Mouse (Mus musculus) hindbrain, embryonic 13.5 days (tissue): ENCODE results near the gene Frs2. TPM values are rescaled to one million over a fixed set of nuclear protein-coding genes. Genes with fewer than 3 reads are reported as not detected.

ENCODE experiments used
- ATAC-seq: fragments of 200-750 bp; cut with Nextera tagmentation; 2 replicates; pipeline ENCODE4 v1.8.0; 2017; ENCODE audit warnings: moderate TSS enrichment; ENCODE audit not compliant: low FRiP score
- H3K27ac ChIP-seq: fragments of 300-500 bp; sonication (generic); 2 replicates; pipeline ENCODE4 v1.5.1; 2015; ENCODE audit warnings: inconsistent platforms, mild to moderate bottlenecking, moderate library complexity
- H3K27me3 ChIP-seq: fragments of 300-500 bp; sonication (generic); 2 replicates; pipeline ENCODE4 v1.6.1; 2015; ENCODE audit warnings: mild to moderate bottlenecking, inconsistent platforms
- H3K36me3 ChIP-seq: fragments of 300-500 bp; sonication (generic); 2 replicates; pipeline ENCODE4 v1.6.1; 2015; ENCODE audit warnings: mild to moderate bottlenecking, inconsistent platforms
- H3K4me1 ChIP-seq: fragments of 300-500 bp; sonication (generic); replicated peaks from 2 replicates; pipeline ENCODE4 v1.6.1; 2015; ENCODE audit warnings: inconsistent platforms
- H3K4me2 ChIP-seq: fragments of 300-500 bp; sonication (generic); 2 replicates; pipeline ENCODE4 v1.6.1; 2015; ENCODE audit warnings: inconsistent platforms, mild to moderate bottlenecking, moderate library complexity
- H3K4me3 ChIP-seq: fragments of 300-500 bp; sonication (generic); 2 replicates; pipeline ENCODE4 v1.5.1; 2015; ENCODE audit warnings: mild to moderate bottlenecking, inconsistent platforms
- H3K9ac ChIP-seq: fragments of 300-500 bp; sonication (generic); 2 replicates; pipeline ENCODE4 v1.6.1; 2015; ENCODE audit warnings: mild to moderate bottlenecking, inconsistent platforms
- H3K9me3 ChIP-seq: fragments of 300-500 bp; sonication (generic); 2 replicates; pipeline ENCODE4 v1.6.1; 2016; ENCODE audit warnings: inconsistent platforms
- WGBS: fragments of 180-500 bp; shearing (Covaris S2); methylation state at CpG from one replicate; pipeline ENCODE4 v1.1.7; 2015; 5-methylcytosine and 5-hydroxymethylcytosine counted together
- polyA plus RNA-seq: library from polyadenylated mRNA; unstranded; fragments of >200 nt; fragmentation: Nextera tagmentation; extraction: Ambion mirVana; gene quantifications from 2 replicates; pipeline ENCODE4 v1.2.1, GENCODE M21; 2015

Frs2 gene
- polyA plus RNA-seq, result 18.6 and 20.5 TPM in 2 replicates

- under 1% methylated on average over 57 of the region's 57 CpGs for WGBS
- Histone ChIP-seq H3K27me3 (peaks cover 14% of the 10 kb centered on the region), H3K9me3 (no peaks in the 10 kb centered on the region), H3K36me3 (no peaks in the 10 kb centered on the region), H3K9ac (peak within 1 kb of the TSS; percentile 96), H3K4me1 (peaks cover 48% of the 10 kb centered on the region), H3K27ac (peak within 1 kb of the TSS; percentile 91), H3K4me2 (peak within 1 kb of the TSS; percentile 80), H3K4me3 (peak within 1 kb of the TSS; percentile 99)
- peak; percentile 97 for ATAC-seq
Observed at GRCm38 (mm10) chr10:117148361-117149003, at the start of gene Frs2. Frs2 (minus strand) TSS chr10:117148534.

GRCm38 (mm10) chr10:117196696-117197095 is 48.4 kb upstream of the Frs2 start:
- Histone ChIP-seq H3K27me3 (no peaks in the 10 kb centered on the region), H3K9me3 (no peaks in the 10 kb centered on the region), H3K4me1 (0 out of 2 replicates have a peak, but pooled peaks cover 3% of the 10 kb centered on the region), H3K4me2 (no peak overlapping the region), H3K9ac (no peak overlapping the region), H3K27ac (no peak overlapping the region), H3K36me3 (no peaks in the 10 kb centered on the region), H3K4me3 (no peak overlapping the region)
- 88% methylated on average over 3 of the region's 3 CpGs for WGBS
- ATAC-seq, result no peak

- H3K4me2 ChIP-seq, result no peak overlapping the region
- H3K9me3 ChIP-seq, result no peaks in the 10 kb centered on the region
- ATAC-seq, result no peak
- no peaks in the 10 kb centered on the region for H3K36me3 ChIP-seq
- H3K9ac ChIP-seq, result no peak overlapping the region
- no peak overlapping the region for H3K4me3 ChIP-seq
- H3K27me3 ChIP-seq, result no peaks in the 10 kb centered on the region
- 0 out of 2 replicates have a peak, but pooled peaks cover 3% of the 10 kb centered on the region for H3K4me1 ChIP-seq
- 96% methylated on average over 4 of the region's 4 CpGs for whole genome bisulfite sequencing
- H3K27ac ChIP-seq, result no peak overlapping the region
Observed at GRCm38 (mm10) chr10:117195748-117196147, 47.4 kb upstream of the Frs2 start.

GRCm38 (mm10) chr10:117195005-117195404 is 46.7 kb upstream of the Frs2 start:
- H3K9me3 ChIP-seq, result no peaks in the 10 kb centered on the region
- 92% methylated on average over 12 of the region's 12 CpGs for WGBS
- no peak overlapping the region for H3K4me3 ChIP-seq
- no peaks in the 10 kb centered on the region for H3K36me3 ChIP-seq
- H3K9ac ChIP-seq, result no peak overlapping the region
- H3K27me3 ChIP-seq, result no peaks in the 10 kb centered on the region
- no peak overlapping the region for H3K4me2 ChIP-seq
- H3K4me1 ChIP-seq, result 0 out of 2 replicates have a peak, but pooled peaks cover 3% of the 10 kb centered on the region
- no peak overlapping the region for H3K27ac ChIP-seq
- ATAC-seq, result no peak

- Histone ChIP-seq H3K27ac (no peak overlapping the region), H3K27me3 (no peaks in the 10 kb centered on the region), H3K4me2 (no peak overlapping the region), H3K4me3 (no peak overlapping the region), H3K9me3 (no peaks in the 10 kb centered on the region), H3K9ac (no peak overlapping the region), H3K36me3 (no peaks in the 10 kb centered on the region), H3K4me1 (no peaks in the 10 kb centered on the region)
- no peak for ATAC-seq
- WGBS, result 77% methylated on average over 5 of the region's 5 CpGs
Observed at GRCm38 (mm10) chr10:117193364-117193763, 45.0 kb upstream of the Frs2 start.

- Histone ChIP-seq H3K4me3 (no peak overlapping the region), H3K27ac (no peak overlapping the region), H3K27me3 (no peaks in the 10 kb centered on the region), H3K36me3 (no peaks in the 10 kb centered on the region), H3K4me1 (no peaks in the 10 kb centered on the region), H3K9me3 (no peaks in the 10 kb centered on the region), H3K9ac (no peak overlapping the region), H3K4me2 (no peak overlapping the region)
- WGBS, result 72% methylated on average over 9 of the region's 9 CpGs
- no peak for ATAC-seq
Observed at GRCm38 (mm10) chr10:117185399-117186089, 37.2 kb upstream of the Frs2 start.

GRCm38 (mm10) chr10:117181098-117181497 is 32.8 kb upstream of the Frs2 start:
- no peak overlapping the region for H3K4me2 ChIP-seq
- no peak for ATAC-seq
- no peaks in the 10 kb centered on the region for H3K27me3 ChIP-seq
- no peak overlapping the region for H3K27ac ChIP-seq
- H3K36me3 ChIP-seq, result no peaks in the 10 kb centered on the region
- H3K4me1 ChIP-seq, result no peaks in the 10 kb centered on the region
- WGBS, result 65% methylated on average over 3 of the region's 3 CpGs
- no peak overlapping the region for H3K9ac ChIP-seq
- H3K4me3 ChIP-seq, result no peak overlapping the region
- H3K9me3 ChIP-seq, result no peaks in the 10 kb centered on the region

- ATAC-seq, result no peak
- H3K27me3 ChIP-seq, result no peaks in the 10 kb centered on the region
- no peaks in the 10 kb centered on the region for H3K36me3 ChIP-seq
- WGBS, result 64% methylated on average over 12 of the region's 12 CpGs
- no peak overlapping the region for H3K27ac ChIP-seq
- H3K4me2 ChIP-seq, result 0 out of 2 replicates have a peak overlapping the region, but pooled peaks have one; percentile 2
- H3K9me3 ChIP-seq, result no peaks in the 10 kb centered on the region
- H3K4me1 ChIP-seq, result no peaks in the 10 kb centered on the region
- H3K9ac ChIP-seq, result no peak overlapping the region
- H3K4me3 ChIP-seq, result no peak overlapping the region
Observed at GRCm38 (mm10) chr10:117174645-117175044, 26.3 kb upstream of the Frs2 start.

GRCm38 (mm10) chr10:117173566-117174438 is 25.5 kb upstream of the Frs2 start:
- Histone ChIP-seq H3K27ac (no peak overlapping the region), H3K4me3 (no peak overlapping the region), H3K9ac (no peak overlapping the region), H3K36me3 (no peaks in the 10 kb centered on the region), H3K4me1 (no peaks in the 10 kb centered on the region), H3K9me3 (no peaks in the 10 kb centered on the region), H3K27me3 (no peaks in the 10 kb centered on the region), H3K4me2 (peak overlapping the region; percentile 2; the same call in 1 of the 2 replicates)
- ATAC-seq, result no peak
- 44% methylated on average over 13 of the region's 13 CpGs for WGBS

- Histone ChIP-seq H3K4me2 (no peak overlapping the region), H3K27me3 (no peaks in the 10 kb centered on the region), H3K27ac (no peak overlapping the region), H3K4me1 (no peaks in the 10 kb centered on the region), H3K9me3 (no peaks in the 10 kb centered on the region), H3K4me3 (no peak overlapping the region), H3K36me3 (no peaks in the 10 kb centered on the region), H3K9ac (no peak overlapping the region)
- 97% methylated on average over 1 of the region's 1 CpGs for WGBS
- ATAC-seq, result no peak
Observed at GRCm38 (mm10) chr10:117173111-117173510, 24.8 kb upstream of the Frs2 start.

GRCm38 (mm10) chr10:117172069-117172468 is 23.7 kb upstream of the Frs2 start:
- H3K27me3 ChIP-seq, result no peaks in the 10 kb centered on the region
- H3K4me2 ChIP-seq, result no peak overlapping the region
- 43% methylated on average over 3 of the region's 3 CpGs for WGBS
- H3K9me3 ChIP-seq, result no peaks in the 10 kb centered on the region
- H3K36me3 ChIP-seq, result no peaks in the 10 kb centered on the region
- H3K27ac ChIP-seq, result no peak overlapping the region
- H3K4me3 ChIP-seq, result no peak overlapping the region
- ATAC-seq, result no peak
- no peaks in the 10 kb centered on the region for H3K4me1 ChIP-seq
- no peak overlapping the region for H3K9ac ChIP-seq

- WGBS, result 92% methylated on average over 11 of the region's 11 CpGs
- no peaks in the 10 kb centered on the region for H3K36me3 ChIP-seq
- peaks cover 3% of the 10 kb centered on the region; the same call in 1 of the 2 replicates for H3K4me1 ChIP-seq
- H3K4me2 ChIP-seq, result no peak overlapping the region
- no peaks in the 10 kb centered on the region for H3K9me3 ChIP-seq
- ATAC-seq, result no peak
- H3K27ac ChIP-seq, result no peak overlapping the region
- no peak overlapping the region for H3K4me3 ChIP-seq
- no peaks in the 10 kb centered on the region for H3K27me3 ChIP-seq
- H3K9ac ChIP-seq, result no peak overlapping the region
Observed at GRCm38 (mm10) chr10:117166785-117167425, 18.6 kb upstream of the Frs2 start.
